Mouse (Mus musculus): Measurements from ENCODE around the gene Zfp367.

The Zfp367 gene

DNA sequence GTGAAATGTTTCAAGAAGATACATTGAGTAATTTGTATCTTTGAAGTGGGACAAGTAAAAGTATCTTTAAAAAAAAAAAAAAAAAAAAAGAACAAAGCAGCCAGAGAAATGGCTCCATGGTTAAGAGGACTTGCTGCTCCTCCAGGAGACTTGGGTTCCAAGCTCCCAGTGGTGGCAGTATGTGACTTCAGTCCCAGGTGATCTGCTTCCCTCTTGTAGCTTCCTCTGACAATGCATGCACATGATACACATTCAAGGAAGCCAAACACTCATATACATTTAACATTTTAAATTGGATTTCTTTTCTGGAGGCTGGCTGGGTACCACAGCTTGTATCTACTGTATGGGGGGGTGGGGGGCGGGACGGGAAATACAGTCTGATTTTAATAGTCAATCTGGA, 1.6 kb upstream of the Zfp367 start:
- DNase-seq (ENCODE audit: low spot score) = no peak

DNA sequence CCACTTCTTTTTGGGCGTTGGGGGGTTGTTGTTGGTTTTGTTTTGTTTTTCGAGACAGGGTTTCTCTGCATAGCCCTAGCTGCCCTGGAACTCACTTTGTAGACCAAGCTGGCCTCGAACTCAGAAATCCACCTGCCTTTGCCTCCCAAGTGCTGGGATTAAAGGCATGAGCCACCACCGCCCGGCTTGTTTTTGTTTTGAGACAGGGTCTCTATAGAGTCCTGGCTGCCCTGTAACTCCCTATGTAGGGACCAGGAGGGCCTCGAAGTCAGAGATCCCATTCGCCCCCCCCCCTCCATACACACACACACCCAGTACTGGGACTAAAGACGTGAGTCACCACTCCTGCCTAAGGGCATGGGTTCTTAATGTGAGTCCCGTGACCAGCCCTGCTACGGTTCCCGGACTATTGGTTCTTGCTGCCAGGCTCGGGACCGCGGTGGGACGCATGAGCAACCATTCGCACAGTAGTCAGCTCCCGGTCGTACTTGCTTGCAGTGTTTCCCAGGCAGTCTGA, 807 bp upstream of the Zfp367 start:
- no peak for DNase-seq (ENCODE audit: low spot score)

DNA sequence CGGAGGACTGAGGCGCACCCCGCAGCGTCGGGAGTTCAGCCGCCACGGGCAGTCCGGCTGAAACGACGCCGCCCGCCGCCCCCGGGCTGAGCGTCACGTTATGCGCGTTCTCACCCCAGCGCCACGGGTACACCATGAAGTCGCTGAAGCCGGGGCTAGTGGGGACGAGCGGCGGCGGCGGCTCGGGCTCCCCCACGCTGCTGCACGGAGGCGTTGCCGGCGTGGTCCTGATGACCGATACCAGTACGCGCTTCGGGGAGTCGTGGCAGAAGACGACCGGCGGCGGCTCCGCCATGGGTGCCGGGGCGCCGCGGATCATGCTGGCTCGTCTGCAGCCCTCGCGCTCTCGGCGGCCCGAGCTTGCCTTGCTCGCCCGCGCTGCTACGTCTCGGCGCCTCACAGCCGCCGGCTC, 325 bp downstream of the Zfp367 start:
- DNase-seq (ENCODE audit: low spot score) = no peak

DNA sequence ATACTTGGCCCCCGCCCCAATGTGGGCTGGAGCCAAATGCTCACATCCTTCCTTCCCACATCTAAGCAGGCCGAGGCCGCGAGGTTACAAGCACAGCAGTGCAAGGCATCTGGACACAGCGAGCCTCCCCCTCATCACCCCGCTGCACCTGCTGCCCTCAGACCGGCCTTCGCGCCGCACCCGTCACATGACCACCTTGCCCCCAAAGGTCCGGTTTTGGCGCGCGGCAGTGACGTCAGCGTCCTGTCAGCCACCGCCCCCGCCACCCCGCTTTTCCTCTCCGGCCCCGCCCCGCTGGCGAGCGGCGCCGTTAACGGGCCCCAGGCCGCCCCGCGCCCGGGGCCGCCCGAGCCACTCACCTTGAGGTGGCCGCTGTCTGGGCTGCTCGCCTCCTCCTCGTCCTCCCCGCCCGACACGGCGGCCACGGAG, 747 bp downstream of the Zfp367 start:
- peak; percentile 62 for DNase-seq (ENCODE audit: low spot score)

DNA sequence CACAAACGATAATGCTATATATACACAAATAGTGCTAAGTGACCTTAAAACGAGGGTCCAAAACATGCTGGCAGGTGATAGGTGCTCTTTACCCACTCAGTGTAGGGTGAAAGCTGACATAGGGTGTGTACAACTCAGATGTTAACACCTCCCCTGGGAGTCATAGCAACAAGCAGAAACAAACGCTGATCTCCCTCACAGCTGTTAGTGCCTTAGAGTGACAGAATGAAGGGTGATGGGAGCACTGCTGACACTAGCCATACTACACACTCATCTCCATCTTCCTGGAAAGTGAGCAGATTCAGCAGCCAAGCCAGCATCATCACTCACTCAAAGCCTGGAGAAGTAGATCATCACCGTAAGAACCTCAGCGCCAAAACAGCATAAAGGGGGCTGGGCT, 2.9 kb downstream of the Zfp367 start:
- no peak for DNase-seq (ENCODE audit: low spot score)

DNA sequence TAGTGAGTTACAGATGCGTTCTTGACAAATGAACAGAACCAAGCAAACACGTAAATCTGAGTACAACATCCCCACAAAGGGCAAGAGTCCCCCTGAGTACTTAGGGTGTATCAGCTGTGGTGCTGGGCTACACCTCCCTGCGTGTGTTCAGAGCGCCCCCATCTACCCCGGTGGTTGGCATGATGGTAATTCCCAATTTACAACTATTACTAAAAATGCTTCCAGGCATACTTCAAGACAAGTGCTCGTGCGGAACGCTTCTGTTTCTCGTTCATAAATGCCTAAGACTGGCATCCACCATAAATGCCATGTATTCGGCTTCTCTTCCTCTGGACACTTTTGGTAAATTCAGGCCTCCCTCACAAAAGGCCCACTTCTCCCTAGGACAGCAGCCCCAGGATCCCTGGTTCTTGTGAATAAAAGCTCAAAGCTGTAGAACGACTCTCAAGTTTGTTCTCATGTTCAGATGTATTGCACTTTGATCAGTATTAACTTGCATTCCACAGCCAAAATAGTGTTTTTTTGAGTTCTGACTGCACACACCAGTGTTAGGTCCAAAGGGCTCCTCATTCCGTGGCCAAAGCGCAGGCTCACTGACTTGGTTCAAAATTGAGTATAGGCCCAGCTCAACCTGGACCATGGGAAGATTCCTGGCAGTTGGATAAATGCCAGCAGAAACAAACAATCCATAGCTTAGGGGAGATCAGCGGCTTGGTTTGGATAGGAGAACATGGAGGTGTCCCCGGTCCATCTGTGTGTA, 23.2 kb downstream of the Zfp367 start:
- no peak for DNase-seq (ENCODE audit: low spot score)

DNA sequence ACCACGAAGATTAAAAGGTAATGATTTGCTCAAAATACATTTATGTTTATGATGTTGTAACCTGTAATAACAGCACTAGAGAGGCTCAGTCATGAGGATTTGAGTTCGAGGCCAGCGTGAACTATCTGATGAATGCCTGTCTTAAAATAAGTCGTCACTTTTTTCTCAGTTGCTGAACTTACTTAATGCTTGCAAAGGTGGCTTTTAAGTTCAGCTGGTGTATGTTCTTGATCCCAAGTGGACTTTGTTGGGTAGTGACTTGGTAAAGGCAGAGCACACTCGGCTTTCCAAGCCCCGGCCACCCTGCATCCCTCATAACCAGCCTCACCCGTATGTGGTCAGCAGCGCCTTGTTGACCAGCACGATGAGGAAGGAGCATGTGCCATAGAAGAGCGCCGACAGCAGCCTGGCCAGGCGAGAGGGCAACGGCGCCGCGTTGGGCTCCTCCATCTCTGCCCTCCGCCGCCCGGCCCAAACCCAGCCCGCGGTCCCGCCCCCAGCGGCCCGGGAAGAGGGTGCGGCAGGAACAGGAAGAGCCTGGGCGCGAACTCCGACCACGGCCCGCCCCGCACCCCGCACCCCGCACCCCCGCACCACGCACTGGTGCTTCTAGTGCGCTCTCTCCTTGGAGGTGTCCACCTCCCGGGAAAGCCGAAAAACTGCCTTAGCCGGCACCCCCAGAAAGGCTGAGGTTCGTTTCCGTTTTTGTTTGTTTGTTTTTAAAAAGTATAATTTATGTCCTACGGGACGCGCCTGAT, 24.0 kb downstream of the Zfp367 start, which contains the start of gene Slc35d2:
Gene Slc35d2 (minus strand): TSS at position 511 of the 758 bp plus-strand sequence.
- DNase-seq (ENCODE audit: low spot score) = no peak

DNA sequence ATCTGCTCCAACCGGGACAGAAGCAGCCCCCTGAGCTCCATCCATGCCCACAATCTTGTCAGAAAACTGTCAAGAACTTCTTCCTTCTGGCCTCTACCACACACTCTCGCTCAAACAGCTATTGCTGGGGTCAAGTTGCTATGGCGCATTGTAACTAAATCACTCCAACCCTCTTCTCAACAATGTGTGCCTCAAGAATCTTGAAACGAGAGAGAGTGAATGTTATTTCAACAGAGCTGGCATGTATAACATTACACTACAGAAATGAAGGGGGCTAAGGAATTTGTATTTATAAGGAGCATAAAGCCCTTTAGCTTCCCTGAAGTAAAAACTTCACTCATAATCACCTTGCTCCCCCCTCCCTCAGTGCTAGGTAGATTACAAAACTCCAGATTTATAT, 26.7 kb downstream of the Zfp367 start:
- no peak for DNase-seq (ENCODE audit: low spot score)

DNA sequence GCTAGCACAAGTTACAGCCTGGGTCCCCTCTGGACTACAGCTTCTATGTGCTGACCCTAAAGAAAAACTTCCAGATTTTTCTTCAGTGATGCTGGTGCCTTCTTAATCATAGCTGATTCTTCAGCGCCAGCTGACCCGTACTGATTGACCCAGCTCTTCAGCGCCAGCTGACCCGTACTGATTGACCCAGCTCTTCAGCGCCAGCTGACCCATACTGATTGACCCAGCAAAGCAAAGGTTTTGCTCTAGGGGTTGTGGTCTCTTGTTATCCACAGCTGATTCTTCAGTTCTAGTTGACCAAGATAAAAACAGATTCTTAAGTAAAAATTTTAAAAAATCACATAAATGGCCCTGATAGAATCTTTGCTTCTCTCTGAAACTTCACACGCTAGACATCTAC, 28.1 kb downstream of the Zfp367 start:
- DNase-seq (ENCODE audit: low spot score) = no peak

DNA sequence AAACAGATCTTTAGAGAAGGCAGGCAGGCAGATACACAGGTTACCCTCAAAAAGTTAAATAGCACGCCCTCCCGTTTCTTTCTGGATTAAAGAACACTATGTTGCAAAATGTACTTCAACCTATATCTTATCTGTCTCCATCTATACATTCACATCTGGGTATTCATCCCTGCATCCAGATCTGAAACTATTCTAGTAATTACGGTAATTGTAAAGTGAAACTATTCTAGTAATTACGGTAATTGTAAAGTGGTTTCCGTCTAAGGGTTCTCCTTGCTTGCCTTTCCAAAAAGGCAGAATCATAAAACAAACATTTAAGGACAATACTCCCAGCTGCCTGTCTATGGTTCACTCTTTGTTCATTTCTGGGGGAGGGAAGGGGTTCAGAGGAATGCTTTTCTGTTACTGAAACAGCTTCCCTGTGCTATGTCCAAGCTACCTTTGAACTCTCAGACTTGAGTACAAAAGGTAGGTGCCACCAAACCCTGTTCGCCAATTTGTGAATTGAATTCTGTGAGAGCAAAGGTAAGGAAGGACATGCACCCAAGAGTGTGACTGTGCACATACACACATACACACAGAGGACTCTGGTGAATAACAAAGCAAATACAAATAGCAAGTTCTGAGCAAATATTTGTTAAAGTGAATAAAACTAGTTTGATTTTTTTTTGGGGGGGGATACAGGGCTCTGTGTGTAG, 29.4 kb downstream of the Zfp367 start:
- DNase-seq (ENCODE audit: low spot score) = no peak

DNA sequence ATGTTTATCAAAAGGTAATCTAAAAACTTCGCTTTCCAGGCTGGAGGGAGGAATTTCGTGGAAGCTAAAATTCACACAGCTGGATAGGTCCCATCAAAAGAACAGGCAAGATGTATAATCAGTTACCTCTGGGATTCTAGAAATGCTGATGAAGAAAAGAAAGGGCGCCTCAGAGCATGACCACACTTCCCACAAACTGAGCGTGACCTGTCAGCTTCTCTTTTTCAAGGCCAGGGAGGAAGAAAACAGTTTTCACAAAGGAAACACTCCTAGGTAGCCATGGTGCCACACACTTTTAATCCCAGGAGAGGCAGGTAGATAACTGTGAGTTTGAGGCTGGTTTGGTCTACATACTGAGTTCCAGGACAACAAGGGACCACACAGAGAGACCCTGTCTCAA, 32.2 kb downstream of the Zfp367 start:
- DNase-seq (ENCODE audit: low spot score) = no peak

DNA sequence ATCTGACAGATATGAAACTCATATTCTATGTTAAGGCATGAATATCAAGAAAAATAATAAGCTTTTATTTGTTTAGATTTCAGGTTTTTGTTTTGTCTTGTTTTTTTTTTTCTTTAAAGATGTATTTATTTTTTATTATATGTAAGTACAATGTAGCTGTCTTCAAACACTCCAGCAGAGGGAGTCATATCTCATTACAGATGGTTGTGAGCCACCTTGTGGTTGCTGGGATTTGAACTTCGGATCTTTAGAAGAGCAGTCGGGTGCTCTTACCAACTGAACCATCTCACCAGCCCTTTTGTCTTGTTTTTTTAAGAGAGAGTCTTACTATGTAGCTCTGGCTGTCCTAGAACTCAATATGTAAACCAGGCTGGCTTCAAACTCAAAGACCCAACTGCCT, 35.6 kb downstream of the Zfp367 start:
- no peak for DNase-seq (ENCODE audit: low spot score)

DNA sequence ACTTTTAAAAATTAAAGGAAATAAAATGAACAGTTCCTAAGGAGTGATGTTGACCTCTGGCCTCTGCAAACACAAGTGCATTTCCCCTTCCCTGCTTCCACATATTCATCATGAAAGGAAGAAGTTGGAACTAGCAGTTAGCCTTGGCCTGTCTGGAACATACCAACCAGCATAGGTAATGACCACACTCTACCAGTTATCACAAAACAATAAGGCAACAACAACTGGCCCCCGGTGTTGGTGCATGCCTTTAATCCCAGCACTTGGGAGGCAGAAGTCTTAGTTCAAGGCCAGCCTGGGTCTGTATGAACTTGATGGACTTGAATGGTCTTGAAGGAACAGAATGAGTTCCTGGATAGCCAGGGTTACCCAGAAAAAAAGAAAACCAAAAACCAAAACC, 42.6 kb downstream of the Zfp367 start:
- no peak for DNase-seq (ENCODE audit: low spot score)

DNA sequence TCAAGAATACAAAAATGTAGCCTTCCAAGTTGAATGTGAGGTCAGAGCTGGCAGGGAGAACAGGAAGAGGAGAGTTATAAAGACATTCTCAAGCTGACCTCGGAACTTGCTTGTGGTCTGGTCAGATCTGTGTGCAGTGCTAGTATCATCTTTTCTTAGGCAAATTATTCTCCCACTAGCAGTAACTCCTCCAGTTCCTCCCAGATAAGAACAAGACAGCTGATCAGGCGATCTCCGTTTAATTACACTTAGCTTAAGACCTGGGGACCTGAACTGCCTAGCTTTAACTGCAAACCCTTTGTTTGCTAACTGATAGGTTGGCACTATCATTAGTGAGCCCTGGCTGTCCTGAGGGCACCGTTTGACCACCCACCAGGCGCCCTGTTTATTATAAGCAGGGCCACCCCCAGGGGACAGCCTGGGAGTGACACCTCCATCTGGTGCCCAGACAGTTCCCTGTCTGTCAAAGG, 44.6 kb downstream of the Zfp367 start:
- DNase-seq (ENCODE audit: low spot score) = no peak

DNA sequence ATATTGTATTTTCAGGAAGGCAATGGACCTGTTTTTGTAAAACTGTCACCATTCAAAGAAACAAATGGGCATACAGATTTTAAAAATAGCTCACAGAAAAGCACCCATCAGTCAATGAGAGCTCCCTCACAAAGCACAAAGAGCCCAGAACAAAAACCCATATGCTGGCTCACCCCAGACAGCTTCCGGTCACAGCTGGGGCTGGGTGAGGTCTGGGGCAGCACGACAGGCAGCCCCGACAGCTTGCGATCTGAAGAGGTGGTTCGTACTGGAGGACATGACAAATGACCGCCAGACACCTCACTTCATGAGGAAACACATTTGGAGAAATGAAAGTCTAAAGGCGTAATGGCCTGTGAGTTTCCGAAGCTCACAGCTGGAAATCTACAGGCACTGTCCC, 45.5 kb downstream of the Zfp367 start:
- no peak for DNase-seq (ENCODE audit: low spot score)

DNA sequence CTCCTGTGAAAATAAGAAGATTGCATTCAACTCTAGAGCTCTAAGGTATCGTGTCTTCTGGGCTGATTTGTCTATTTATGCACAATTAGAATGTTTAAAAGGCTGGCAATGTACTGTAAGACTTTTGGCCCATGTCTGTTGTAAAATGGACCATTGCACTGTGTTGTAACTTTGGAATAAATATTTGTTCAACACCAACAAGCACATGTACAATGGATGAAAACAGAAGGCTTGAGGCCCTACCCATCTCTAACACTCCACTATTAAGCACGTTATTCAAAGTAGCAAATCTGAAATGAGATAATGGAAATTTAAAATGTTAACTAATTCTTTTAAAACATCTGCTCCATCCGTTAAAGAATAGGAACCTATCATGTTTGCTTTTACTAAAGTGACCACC, 45.9 kb downstream of the Zfp367 start:
- DNase-seq (ENCODE audit: low spot score) = no peak

DNA sequence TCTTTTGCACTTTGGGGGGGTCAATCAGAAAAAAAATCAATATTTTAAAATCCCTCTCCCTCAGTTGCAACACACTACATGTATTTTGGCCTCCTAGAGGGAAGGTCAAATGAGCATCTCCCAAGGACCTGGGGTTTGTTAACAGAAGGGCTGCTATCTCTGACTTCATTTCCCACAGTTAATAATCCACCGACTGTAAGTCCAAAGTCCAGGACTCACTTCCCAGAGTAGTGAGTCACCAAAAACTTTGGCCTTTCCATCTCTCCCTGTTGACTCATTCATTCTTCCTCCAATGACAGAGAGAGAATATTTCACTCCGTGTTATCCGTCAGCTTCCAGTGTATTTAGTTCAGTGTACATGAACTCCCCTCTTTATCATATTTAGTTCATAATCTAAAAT, 47.3 kb downstream of the Zfp367 start:
- DNase-seq (ENCODE audit: low spot score) = no peak

DNA sequence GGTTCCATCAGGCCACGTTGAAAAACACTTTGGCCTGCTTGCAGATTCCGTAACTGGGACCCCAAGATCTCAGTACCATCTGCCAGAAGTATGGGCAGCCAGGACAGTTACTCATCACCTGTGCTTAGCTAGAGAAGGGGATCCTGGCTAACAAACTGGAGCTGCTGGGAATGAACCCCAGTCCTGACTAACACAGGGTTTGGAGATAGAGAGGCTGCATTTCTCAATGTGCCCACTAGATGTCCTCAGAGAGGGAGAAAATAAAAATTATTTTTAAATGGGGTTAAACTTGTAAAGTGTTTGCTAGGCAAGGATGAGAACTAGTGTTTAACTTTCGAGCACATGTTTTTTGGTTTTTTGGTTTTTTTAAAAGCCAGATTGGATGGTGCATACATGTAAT, 52.8 kb downstream of the Zfp367 start:
- peak; percentile 4 for DNase-seq (ENCODE audit: low spot score)

DNA sequence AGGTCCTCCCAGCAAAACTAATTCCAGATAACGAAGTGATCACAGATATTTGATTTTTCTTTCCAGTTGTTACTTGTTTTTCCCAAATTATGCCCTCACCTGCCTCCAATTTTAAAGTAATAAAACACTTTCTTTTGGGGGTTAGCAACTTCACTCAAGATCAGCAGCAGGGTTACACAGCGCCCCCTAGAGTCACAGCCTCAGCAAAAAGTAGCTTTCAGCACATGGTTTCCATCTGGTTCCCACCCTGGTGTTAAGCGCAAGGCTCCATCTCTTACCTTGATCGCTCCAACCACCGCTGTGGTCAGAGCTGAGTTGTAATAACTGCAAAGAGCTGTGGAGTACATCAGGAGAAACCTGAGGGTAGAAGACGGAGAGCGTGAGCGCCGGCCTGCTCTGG, 54.0 kb downstream of the Zfp367 start:
- DNase-seq (ENCODE audit: low spot score) = no peak

DNA sequence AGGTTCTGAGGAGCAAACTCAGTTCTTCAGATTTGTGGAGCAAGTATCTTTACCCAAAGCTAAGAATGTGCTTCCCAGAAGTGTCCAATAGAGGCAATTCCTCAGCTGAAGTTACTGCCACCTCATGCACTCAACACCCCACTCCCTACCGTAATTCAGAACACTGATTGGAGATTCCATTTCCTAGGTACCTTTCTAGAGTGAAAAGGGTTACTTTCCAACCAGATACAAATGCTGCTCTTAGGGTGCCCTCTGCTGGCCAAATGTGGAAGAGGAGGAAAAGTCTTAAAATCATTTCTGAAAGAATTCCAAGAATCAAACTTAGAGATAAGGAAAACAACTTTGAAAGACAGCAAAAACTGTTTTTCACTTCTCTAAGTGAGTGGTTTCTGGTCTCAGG, 59.7 kb downstream of the Zfp367 start:
- DNase-seq (ENCODE audit: low spot score) = peak; percentile 44

DNA sequence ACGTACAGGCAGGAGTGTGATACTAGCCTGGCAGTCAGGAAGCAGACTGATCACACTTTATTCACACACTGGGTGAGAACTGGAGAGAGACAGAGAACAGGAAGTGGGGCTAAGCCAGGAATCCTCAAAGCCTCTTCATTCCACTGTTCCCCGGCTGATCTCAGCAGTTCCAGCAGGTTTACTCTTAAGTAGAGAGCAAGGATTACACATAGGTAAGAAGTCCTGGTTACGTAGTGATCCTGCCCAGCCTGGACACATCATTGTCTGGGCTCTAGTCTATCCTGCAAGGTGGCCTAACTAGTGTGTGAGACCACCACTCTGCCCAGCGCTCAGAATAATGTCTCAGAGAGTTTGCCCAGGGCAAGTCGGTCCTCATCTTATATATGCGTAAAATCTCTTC, 60.2 kb downstream of the Zfp367 start:
- no peak for DNase-seq (ENCODE audit: low spot score)

DNA sequence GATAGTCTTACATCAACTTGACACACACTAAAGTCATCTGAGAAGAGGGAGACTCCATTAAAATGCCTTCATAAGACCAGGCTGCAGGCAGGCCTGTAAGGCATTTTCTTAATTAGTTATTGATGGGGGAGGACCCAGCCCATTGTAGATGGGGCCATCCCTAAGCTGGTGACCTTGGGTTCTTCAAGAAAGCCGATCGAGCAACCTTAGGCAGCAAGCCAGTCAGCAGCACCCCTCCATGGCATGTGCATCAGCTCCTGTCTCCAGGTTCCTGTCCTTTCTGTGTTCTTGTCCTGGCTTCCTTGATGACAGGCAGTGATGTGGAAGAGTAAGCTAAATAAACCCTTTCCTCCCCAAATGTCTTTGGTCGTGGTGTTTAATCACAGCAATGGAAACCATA, 60.9 kb downstream of the Zfp367 start:
- DNase-seq (ENCODE audit: low spot score) = no peak

DNA sequence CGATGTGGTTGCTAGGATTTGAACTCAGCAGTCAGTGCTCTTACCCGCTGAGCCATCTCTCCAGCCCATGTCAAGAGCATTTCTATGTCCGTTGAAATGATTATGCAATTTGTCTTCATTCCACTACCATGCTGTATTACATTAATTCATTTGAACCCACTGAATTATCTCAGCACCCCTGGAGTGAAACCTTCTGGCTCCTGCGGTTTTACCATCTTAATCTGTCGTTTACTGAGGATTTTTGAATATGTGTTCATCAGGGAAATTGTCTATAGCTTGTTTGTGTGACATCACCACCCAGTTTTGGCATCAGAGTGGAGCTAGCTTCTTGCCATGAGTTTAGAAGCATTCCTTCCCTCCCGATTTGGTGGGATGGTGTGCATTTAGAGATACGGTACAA, 62.0 kb downstream of the Zfp367 start:
- no peak for DNase-seq (ENCODE audit: low spot score)

All from left cerebral cortex, adult 11 months (tissue).